Mouse (Mus musculus): ENCODE data around the gene Ralgps1. TPM values are rescaled to one million over a fixed set of nuclear protein-coding genes. Genes with fewer than 3 reads are reported as not detected.

Ralgps1 gene
- polyA plus RNA-seq, 1 experiment from 2014 or later = 5.2 TPM

DNA sequence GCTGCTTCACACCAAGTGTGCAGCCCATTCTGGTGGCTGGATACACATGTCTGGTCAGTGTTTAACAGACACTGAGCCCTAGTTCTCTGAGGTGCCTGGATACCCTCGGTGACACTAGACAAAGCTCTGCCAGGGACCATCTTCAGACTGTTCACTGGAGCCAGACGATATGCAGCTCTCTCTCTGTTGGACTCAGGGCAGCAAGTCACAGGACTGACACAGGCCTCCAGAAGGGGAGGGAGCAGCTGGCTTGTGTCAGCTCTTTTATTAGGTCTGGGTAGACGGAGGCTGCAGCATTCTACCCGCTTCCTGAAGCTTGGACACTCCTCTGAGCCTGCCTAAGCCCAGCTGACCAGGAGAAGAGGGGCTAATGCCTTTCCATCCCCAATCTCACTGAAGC is 164.2 kb downstream of the Ralgps1 start:
- peaks cover 49% of the 10 kb centered on the region for H3K4me1 ChIP-seq (replicated peaks)
- no peak for ATAC-seq (ENCODE audit: insufficient number of reproducible peaks, insufficient read depth, low FRiP score, low TSS enrichment, low read depth)
- 0 out of 2 replicates have a peak overlapping the region, but pooled peaks have one; percentile 46 for H3K27ac ChIP-seq
- H3K36me3 ChIP-seq = no peaks in the 10 kb centered on the region
- no peak overlapping the region for H3K9ac ChIP-seq (replicated peaks)
- H3K27me3 ChIP-seq = no peaks in the 10 kb centered on the region
- H3K9me3 ChIP-seq = no peaks in the 10 kb centered on the region
- 19% methylated on average over 4 of the region's 4 CpGs for WGBS
- H3K4me3 ChIP-seq (replicated peaks) = no peak overlapping the region
- no peak overlapping the region for H3K4me2 ChIP-seq

DNA sequence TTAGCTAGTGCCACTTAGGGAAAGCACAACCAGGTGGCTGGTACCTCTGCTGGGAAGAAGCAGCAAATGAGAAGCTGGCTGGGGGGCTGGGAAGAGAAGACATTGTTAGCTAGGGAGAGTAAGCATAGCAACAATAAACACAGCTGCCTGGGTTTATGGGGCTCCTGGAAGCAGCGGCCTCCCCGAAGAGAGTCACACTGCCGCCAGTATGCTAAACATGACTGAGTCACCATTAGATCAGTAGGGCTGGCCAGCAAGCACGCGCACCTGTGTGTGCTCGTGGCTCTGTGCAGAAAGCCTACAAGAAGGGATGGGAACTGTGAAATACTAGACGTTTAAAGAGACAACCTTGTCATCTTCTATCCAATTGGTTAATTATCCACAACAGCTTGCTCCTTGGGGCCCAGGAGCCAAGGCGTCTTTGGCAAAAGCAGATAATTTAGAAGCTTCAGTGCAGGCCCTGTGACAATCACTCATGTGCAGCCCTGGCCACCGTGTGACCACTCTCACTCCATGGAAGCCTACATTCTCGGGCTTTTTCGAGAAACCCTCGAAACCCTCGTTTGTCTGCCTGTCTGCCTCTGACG is 165.3 kb downstream of the Ralgps1 start:
- Histone ChIP-seq H3K4me1 (replicated peaks) (peaks cover 53% of the 10 kb centered on the region), H3K36me3 (no peaks in the 10 kb centered on the region), H3K4me2 (0 out of 2 replicates have a peak overlapping the region, but pooled peaks have one; percentile 11), H3K9me3 (no peaks in the 10 kb centered on the region), H3K27me3 (no peaks in the 10 kb centered on the region), H3K27ac (peak overlapping the region; percentile 79), H3K4me3 (replicated peaks) (no peak overlapping the region), H3K9ac (replicated peaks) (no peak overlapping the region)
- WGBS = 32% methylated on average over 14 of the region's 14 CpGs
- ATAC-seq (ENCODE audit: insufficient number of reproducible peaks, insufficient read depth, low FRiP score, low TSS enrichment, low read depth) = peak; percentile 30; the same call in 1 of the 2 replicates

DNA sequence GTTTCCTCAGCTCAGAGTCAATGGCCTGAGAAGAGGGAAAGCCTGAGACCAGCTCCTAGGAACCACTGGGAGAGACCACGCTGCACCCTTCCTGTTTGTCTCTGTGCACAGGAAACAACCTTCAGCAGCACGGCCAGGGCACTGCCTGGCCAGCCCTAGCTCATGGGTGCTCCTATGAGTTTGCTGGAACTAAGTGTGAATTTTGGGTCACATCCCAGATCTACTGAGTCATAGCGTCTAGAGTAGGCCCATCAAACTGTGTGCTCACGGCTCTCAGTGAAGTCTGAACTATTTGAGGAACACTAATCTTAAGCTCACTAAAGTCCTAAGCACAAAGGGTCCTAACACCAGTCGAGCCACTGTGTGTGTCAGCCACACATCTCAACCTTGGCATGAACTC is 166.3 kb downstream of the Ralgps1 start:
- Histone ChIP-seq H3K4me3 (replicated peaks) (no peak overlapping the region), H3K4me1 (replicated peaks) (peaks cover 58% of the 10 kb centered on the region), H3K27ac (no peak overlapping the region; the same call in 1 of the 2 replicates), H3K9ac (replicated peaks) (no peak overlapping the region), H3K27me3 (no peaks in the 10 kb centered on the region), H3K9me3 (no peaks in the 10 kb centered on the region), H3K4me2 (no peak overlapping the region), H3K36me3 (no peaks in the 10 kb centered on the region)
- no peak for ATAC-seq (ENCODE audit: insufficient number of reproducible peaks, insufficient read depth, low FRiP score, low TSS enrichment, low read depth)
- WGBS = 83% methylated on average over 5 of the region's 5 CpGs

DNA sequence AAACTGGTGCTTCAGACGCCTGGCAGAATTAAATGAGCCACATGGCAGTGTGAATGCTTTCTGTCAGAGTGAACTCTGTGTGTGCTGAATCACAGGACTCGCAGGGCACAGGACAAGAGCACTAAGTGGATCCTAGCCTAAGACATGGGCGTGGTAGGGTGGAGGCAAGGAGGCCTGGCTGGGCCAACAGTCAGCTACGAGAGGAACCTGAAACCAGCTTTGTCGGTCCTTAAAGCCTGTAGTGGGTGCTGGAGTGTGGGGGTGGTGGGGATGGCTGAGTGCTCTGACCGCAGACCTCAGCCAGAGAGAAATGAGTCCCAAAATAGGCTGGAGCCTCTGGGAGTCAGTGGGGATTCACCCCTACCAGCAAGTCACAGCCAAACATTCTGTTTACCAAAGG is 168.0 kb downstream of the Ralgps1 start:
- H3K27ac ChIP-seq = no peak overlapping the region
- no peak overlapping the region for H3K4me3 ChIP-seq (replicated peaks)
- H3K9me3 ChIP-seq = no peaks in the 10 kb centered on the region
- WGBS = 38% methylated on average over 6 of the region's 6 CpGs
- H3K9ac ChIP-seq (replicated peaks) = no peak overlapping the region
- H3K4me2 ChIP-seq = no peak overlapping the region
- no peaks in the 10 kb centered on the region for H3K36me3 ChIP-seq
- no peak for ATAC-seq (ENCODE audit: insufficient number of reproducible peaks, insufficient read depth, low FRiP score, low TSS enrichment, low read depth)
- H3K4me1 ChIP-seq (replicated peaks) = peaks cover 58% of the 10 kb centered on the region
- H3K27me3 ChIP-seq = no peaks in the 10 kb centered on the region

DNA sequence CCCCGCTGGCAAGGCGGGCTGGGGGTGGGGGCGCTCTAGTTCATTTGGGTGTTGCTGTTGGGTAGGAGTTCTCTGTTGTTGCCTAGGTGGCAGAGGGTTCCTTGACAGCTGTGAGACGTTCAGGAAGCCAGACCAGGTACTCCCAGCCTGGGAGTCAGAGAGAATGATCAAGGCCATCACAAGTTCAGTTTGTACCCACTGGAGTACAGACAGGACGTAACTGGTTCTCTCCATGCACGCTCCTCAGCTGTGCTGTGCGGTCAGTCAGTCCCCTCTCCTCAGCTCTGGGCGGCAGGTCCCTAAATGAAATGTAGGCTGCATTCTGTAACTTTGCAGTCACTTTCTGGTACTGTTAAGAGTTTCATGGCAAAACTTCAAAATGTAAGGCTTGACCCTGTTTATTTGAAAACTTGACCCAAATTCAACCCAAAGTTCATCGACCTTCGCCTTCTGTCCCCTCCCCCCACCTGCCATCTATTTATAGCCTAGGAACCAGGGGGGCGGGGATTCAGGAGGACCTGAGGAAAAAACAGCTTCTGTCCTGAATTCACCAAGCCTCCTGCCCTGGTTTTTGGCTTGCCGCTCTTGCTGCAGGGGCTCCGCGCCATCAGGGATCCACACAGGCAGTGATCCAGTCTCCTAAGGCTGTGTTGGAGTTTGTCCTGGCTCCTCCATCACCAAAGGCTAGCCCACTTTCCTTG is 170.8 kb downstream of the Ralgps1 start:
- no peaks in the 10 kb centered on the region for H3K9me3 ChIP-seq
- no peak overlapping the region for H3K9ac ChIP-seq (replicated peaks)
- no peak overlapping the region for H3K4me2 ChIP-seq
- ATAC-seq (ENCODE audit: insufficient number of reproducible peaks, insufficient read depth, low FRiP score, low TSS enrichment, low read depth) = no peak
- peaks cover 37% of the 10 kb centered on the region for H3K4me1 ChIP-seq (replicated peaks)
- no peak overlapping the region for H3K4me3 ChIP-seq (replicated peaks)
- H3K27ac ChIP-seq = no peak overlapping the region
- 65% methylated on average over 14 of the region's 14 CpGs for WGBS
- no peaks in the 10 kb centered on the region for H3K27me3 ChIP-seq
- H3K36me3 ChIP-seq = no peaks in the 10 kb centered on the region

DNA sequence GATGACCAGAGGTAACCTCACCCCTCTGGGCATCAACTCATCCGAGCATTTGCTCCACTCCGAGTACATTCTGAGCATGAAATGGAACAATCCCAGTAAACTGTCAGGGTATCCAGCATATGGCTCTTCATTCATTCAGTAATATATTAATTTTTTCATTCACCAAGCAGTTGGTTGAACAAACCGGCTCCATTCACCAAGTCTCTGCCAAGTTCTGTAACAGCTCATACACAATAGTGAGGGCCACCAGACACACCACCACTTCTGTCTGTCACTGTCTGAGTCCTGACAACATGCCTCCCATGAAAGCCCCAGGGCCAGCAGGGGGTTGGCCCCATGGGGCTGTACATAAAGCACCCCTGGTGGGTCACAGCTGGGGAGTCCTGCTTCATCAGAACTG is 181.3 kb downstream of the Ralgps1 start:
- Histone ChIP-seq H3K4me3 (replicated peaks) (no peak overlapping the region), H3K4me1 (replicated peaks) (peaks cover 13% of the 10 kb centered on the region), H3K27me3 (no peaks in the 10 kb centered on the region), H3K36me3 (no peaks in the 10 kb centered on the region), H3K9me3 (no peaks in the 10 kb centered on the region), H3K4me2 (no peak overlapping the region), H3K27ac (no peak overlapping the region), H3K9ac (replicated peaks) (no peak overlapping the region)
- WGBS = 85% methylated on average over 3 of the region's 3 CpGs
- no peak for ATAC-seq (ENCODE audit: insufficient number of reproducible peaks, insufficient read depth, low FRiP score, low TSS enrichment, low read depth)

DNA sequence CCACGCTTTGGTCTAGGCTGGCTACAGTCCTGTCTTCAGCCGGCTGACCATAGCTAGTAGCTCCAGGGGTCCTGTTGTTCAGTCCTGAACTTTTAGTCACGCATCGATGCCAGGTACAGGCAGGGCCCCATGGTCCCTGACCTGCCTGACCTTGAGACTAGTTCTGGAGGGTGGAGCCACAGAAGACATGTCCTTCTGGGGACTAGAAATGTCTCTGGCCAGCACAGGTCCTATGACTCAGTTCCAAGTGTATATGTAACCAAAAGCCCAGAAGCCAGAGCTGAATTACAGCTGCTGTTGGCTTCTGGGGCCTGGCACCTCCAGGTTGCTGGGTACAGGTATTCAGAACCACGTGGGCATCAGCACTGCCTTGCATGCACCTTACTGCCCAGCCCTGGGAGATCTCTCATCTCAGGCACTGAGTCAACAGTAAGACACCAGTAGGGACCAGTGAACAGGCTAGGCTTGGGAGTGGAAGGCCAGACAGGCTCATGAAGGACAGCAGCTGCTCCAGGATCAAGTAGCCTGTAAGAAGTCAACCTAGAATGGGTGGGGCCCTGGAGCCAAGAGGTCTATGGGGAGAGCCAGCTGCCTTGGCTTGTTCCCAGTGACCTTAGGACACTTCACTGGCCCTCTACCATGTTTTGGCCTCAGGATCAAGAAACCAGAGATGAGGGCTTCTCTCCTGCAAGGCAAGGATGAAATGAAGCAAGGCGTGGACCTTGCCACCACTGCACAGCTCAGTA is 182.2 kb downstream of the Ralgps1 start:
- WGBS = 86% methylated on average over 6 of the region's 6 CpGs
- peaks cover 13% of the 10 kb centered on the region for H3K4me1 ChIP-seq (replicated peaks)
- no peak overlapping the region for H3K27ac ChIP-seq
- no peaks in the 10 kb centered on the region for H3K9me3 ChIP-seq
- no peak overlapping the region for H3K4me2 ChIP-seq
- no peak overlapping the region for H3K4me3 ChIP-seq (replicated peaks)
- H3K9ac ChIP-seq (replicated peaks) = no peak overlapping the region
- no peaks in the 10 kb centered on the region for H3K27me3 ChIP-seq
- no peaks in the 10 kb centered on the region for H3K36me3 ChIP-seq
- no peak for ATAC-seq (ENCODE audit: insufficient number of reproducible peaks, insufficient read depth, low FRiP score, low TSS enrichment, low read depth)

DNA sequence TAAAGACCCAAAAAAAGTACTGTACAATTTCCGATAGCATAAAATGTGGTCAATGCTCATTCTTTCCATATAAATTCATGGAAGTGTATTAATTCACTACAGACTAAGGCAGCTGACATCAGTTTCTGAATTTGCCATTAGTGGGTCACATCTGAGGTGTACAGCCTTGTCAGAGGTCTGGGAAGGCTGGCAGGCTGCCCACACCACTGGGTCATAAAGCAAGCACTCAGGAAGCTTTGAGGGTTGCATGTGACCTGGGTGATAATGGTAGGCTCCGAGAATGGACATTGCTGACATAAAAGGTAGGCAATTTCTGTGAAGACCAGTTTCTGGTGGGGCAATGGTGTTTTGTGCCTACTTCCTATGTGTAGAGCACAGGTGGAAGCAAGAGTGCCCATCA is 183.4 kb downstream of the Ralgps1 start:
- Histone ChIP-seq H3K36me3 (no peaks in the 10 kb centered on the region), H3K4me2 (no peak overlapping the region), H3K27ac (no peak overlapping the region), H3K9ac (replicated peaks) (no peak overlapping the region), H3K4me3 (replicated peaks) (no peak overlapping the region), H3K27me3 (no peaks in the 10 kb centered on the region), H3K9me3 (no peaks in the 10 kb centered on the region), H3K4me1 (replicated peaks) (peaks cover 13% of the 10 kb centered on the region)
- WGBS = 75% methylated on average over 2 of the region's 2 CpGs
- no peak for ATAC-seq (ENCODE audit: insufficient number of reproducible peaks, insufficient read depth, low FRiP score, low TSS enrichment, low read depth)

DNA sequence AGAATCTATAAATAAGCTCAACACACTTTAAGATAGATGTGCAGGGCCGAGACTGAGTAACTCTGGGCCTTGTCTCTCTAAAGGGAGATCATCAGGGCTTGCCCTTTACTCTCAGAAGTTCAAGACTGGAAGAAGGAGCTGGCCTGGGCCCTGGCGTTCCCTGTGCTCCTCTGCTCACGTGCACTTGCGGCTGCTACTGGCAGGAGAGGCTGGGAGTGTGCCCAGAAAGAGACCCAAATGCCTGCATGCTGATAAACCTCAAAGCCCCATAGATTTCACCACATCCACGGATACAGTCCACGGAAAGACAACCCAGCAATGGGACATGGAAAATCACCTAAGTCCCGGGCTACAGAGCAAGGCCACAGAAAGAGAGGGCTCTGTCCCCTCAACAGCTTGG is 184.8 kb downstream of the Ralgps1 start:
- Histone ChIP-seq H3K27ac (no peak overlapping the region), H3K27me3 (no peaks in the 10 kb centered on the region), H3K4me3 (replicated peaks) (no peak overlapping the region), H3K9me3 (no peaks in the 10 kb centered on the region), H3K4me1 (replicated peaks) (peaks cover 13% of the 10 kb centered on the region), H3K4me2 (no peak overlapping the region), H3K36me3 (no peaks in the 10 kb centered on the region), H3K9ac (replicated peaks) (no peak overlapping the region)
- 69% methylated on average over 7 of the region's 7 CpGs for WGBS
- ATAC-seq (ENCODE audit: insufficient number of reproducible peaks, insufficient read depth, low FRiP score, low TSS enrichment, low read depth) = no peak

DNA sequence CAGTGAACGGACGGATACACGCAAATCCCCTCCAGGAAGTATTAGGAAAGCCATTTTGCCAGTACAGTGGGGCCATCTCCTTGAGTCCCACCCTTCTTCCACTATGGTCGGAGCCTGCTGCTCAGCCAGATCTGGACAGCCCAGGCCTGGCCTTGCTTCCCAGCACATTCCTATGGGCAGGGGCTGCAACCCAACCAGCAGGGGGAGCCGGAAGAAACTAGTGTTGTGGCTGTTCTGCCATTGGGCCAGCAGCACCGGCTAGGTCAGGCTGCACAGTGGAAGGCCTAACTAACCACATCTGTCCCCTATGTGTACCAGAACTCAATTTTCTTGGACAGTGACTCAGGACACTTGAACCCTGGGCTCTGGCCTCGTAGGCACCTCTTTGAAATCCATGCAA is 186.0 kb downstream of the Ralgps1 start:
- Histone ChIP-seq H3K4me2 (no peak overlapping the region), H3K27ac (no peak overlapping the region), H3K36me3 (no peaks in the 10 kb centered on the region), H3K27me3 (no peaks in the 10 kb centered on the region), H3K9me3 (no peaks in the 10 kb centered on the region), H3K4me3 (replicated peaks) (no peak overlapping the region), H3K4me1 (replicated peaks) (peaks cover 19% of the 10 kb centered on the region), H3K9ac (replicated peaks) (no peak overlapping the region)
- WGBS = 72% methylated on average over 7 of the region's 7 CpGs
- no peak for ATAC-seq (ENCODE audit: insufficient number of reproducible peaks, insufficient read depth, low FRiP score, low TSS enrichment, low read depth)

DNA sequence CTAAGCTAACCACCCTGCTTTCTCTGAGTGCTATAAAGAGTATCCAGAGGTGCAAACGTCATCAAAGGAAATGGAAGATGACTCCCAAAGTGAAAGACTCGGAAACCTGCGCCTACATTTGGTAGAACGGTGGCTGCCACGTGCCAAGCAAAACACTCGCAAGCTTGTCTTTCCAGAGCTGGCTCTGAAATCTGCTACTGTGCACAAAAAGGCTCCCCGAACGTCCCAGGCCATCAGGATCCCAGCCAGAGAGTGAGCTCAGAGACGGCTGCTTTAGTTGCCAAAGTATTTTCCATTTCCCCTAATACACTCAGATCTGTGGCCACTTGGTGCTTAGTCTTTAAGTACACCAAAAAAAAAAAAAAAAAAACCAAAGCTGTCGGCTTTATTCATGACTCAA is 186.6 kb downstream of the Ralgps1 start:
- Histone ChIP-seq H3K27me3 (no peaks in the 10 kb centered on the region), H3K27ac (0 out of 2 replicates have a peak overlapping the region, but pooled peaks have one; percentile 4), H3K4me1 (replicated peaks) (peaks cover 26% of the 10 kb centered on the region), H3K9me3 (no peaks in the 10 kb centered on the region), H3K4me3 (replicated peaks) (no peak overlapping the region), H3K9ac (replicated peaks) (no peak overlapping the region), H3K4me2 (no peak overlapping the region), H3K36me3 (no peaks in the 10 kb centered on the region)
- no peak for ATAC-seq (ENCODE audit: insufficient number of reproducible peaks, insufficient read depth, low FRiP score, low TSS enrichment, low read depth)
- 66% methylated on average over 10 of the region's 10 CpGs for WGBS

Measured in limb, embryonic 12.5 days (tissue).